ENCODE assay signal across 24 mouse cellular contexts in the genomic region with DNA sequence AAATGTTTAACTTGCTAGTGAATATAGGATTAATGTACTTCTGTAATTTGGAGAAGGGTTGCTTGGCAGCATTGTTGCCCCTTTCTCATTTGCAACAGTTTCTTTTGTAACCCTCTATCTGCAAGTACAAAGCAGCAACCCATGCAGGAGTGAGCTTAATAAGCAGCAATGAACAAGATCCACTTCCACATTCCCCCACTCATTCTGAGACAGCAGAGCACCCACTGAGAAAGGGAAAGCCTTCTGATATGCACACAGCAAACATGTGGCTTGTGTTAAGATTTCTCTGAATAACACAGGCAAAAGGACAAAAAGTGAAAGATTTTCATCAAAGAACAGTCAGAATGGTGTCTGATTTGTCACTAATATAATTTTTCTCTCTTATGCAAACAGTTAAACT.
DNase-seq lines count a peak whose midpoint lies in the region; ATAC-seq and TF ChIP-seq lines count a peak whose summit lies in the region.
"Had no signal": no experiment of that assay in that cellular context is flagged by ENCODE, and none has a peak within 500 bp of the region (broad histone marks: within the 10 kb centered on the region; RNA-seq: fewer than 3 reads in every experiment).

No protein-coding gene starts in this region.

- no peak for DNase-seq in hindbrain, embryonic 10.5 days (ENCODE audit: low spot score)
- DNase-seq in hindbrain, postnatal 0 days (ENCODE audit: low spot score), result no peak
- DNase-seq in CH12.LX (ENCODE audit: extremely low read depth), result peak; percentile 62
- DNase-seq in embryonic facial prominence, embryonic 14.5 days (ENCODE audit: low spot score), result peak; percentile 23
- peak; percentile 33 for DNase-seq in midbrain, embryonic 14.5 days
- DNase-seq in liver, embryonic 11.5 days (ENCODE audit: low spot score), result no peak
- DNase-seq in kidney, postnatal 4 days, result no peak
- DNase-seq: adrenal gland, adult 8-10 months; cerebellum, adult 18-20 months; cerebellum, postnatal 14 days; forebrain, postnatal 0 days; gastrocnemius, postnatal 14 days; heart, adult 11 months; heart, postnatal 14 days; kidney, adult 11 months; lung, adult 2 months; lung, postnatal 14 days; thymus, postnatal 14 days had no signal

- in situ Hi-C loops in CH12.LX (cut with MboI; ENCODE audit: low pct_ligation_motif_present, low pct_unique_long_range_greater_than_20kb, low sequenced_read_pairs), result no loop called here

- TF ChIP-seq EP300 in CH12.LX (IDR thresholded peaks at IDR 0.05; ENCODE audit: low read length), result no peak

- H3K4me2 ChIP-seq in hindbrain, postnatal 0 days (ENCODE audit: low read depth, low read length), result no peak overlapping the region
- H3K4me2 ChIP-seq in CH12.LX (ENCODE audit: insufficient read depth, low read depth, poor library complexity, severe bottlenecking), result no peak overlapping the region
- no peak overlapping the region for H3K4me2 ChIP-seq in embryonic facial prominence, embryonic 14.5 days (ENCODE audit: low read depth, low read length)
- no peak overlapping the region for H3K4me2 ChIP-seq in midbrain, embryonic 14.5 days (ENCODE audit: low read length)
- no peak overlapping the region for H3K4me2 ChIP-seq in liver, embryonic 11.5 days
- H3K4me2 ChIP-seq: heart, embryonic 13.5 days; limb, embryonic 12.5 days; liver, embryonic 12.5 days had no signal

- no peak for TF ChIP-seq CTCF in hindbrain, postnatal 0 days (IDR thresholded peaks at IDR 0.05; ENCODE audit: low read depth)
- TF ChIP-seq CTCF in CH12.LX (conservative IDR thresholded peaks at IDR 0.05 in 1 of 2, IDR thresholded peaks at IDR 0.05 in 1 of 2; ENCODE audit: low read depth in 2 of 2, low read length in 2 of 2), result no peak

- no peaks in the 10 kb centered on the region for H3K79me2 ChIP-seq in CH12.LX (replicated peaks; ENCODE audit: control insufficient read depth, extremely low read depth, insufficient read depth, poor library complexity, severe bottlenecking)

- no peaks in the 10 kb centered on the region for H3K9me3 ChIP-seq in hindbrain, embryonic 10.5 days
- no peaks in the 10 kb centered on the region for H3K9me3 ChIP-seq in hindbrain, postnatal 0 days (ENCODE audit: low read length)
- H3K9me3 ChIP-seq in CH12.LX (replicated peaks; ENCODE audit: low read length), result no peaks in the 10 kb centered on the region
- H3K9me3 ChIP-seq in embryonic facial prominence, embryonic 14.5 days (ENCODE audit: control insufficient read depth, low read length), result no peaks in the 10 kb centered on the region
- H3K9me3 ChIP-seq in midbrain, embryonic 14.5 days (ENCODE audit: control insufficient read depth, low read length), result no peaks in the 10 kb centered on the region
- no peaks in the 10 kb centered on the region for H3K9me3 ChIP-seq in liver, embryonic 11.5 days (ENCODE audit: control insufficient read depth, low read length)
- H3K9me3 ChIP-seq: G1E; heart, embryonic 13.5 days; limb, embryonic 12.5 days; liver, embryonic 12.5 days had no signal

- dilution Hi-C loops in CH12.LX (cut with MboI; ENCODE audit: extremely low pct_ligation_motif_present, extremely low pct_unique_long_range_greater_than_20kb, low sequenced_read_pairs), result no loop called here

- no peak overlapping the region for H3K9ac ChIP-seq in hindbrain, postnatal 0 days (replicated peaks; ENCODE audit: low read length)
- no peak overlapping the region for H3K9ac ChIP-seq in CH12.LX (ENCODE audit: insufficient read depth, low read depth)
- H3K9ac ChIP-seq in embryonic facial prominence, embryonic 14.5 days (ENCODE audit: low read depth, low read length), result 0 out of 2 replicates have a peak overlapping the region, but pooled peaks have one; percentile 34
- no peak overlapping the region for H3K9ac ChIP-seq in midbrain, embryonic 14.5 days (replicated peaks; ENCODE audit: low read length)
- H3K9ac ChIP-seq in liver, embryonic 11.5 days (ENCODE audit: low read depth, low read length), result no peak overlapping the region
- H3K9ac ChIP-seq: forebrain, postnatal 0 days; heart, embryonic 13.5 days; limb, embryonic 12.5 days; liver, embryonic 12.5 days had no signal

- no peaks in the 10 kb centered on the region for H3K27me3 ChIP-seq in hindbrain, embryonic 10.5 days (ENCODE audit: insufficient read depth, poor library complexity, severe bottlenecking)
- no peaks in the 10 kb centered on the region for H3K27me3 ChIP-seq in hindbrain, postnatal 0 days (ENCODE audit: insufficient read depth, low read length)
- no peaks in the 10 kb centered on the region for H3K27me3 ChIP-seq in CH12.LX (replicated peaks)
- no peaks in the 10 kb centered on the region for H3K27me3 ChIP-seq in embryonic facial prominence, embryonic 14.5 days (replicated peaks; ENCODE audit: control insufficient read depth, insufficient read depth, low read length)
- no peaks in the 10 kb centered on the region for H3K27me3 ChIP-seq in midbrain, embryonic 14.5 days (ENCODE audit: control insufficient read depth, insufficient read depth, low read length)
- H3K27me3 ChIP-seq in liver, embryonic 11.5 days (replicated peaks; ENCODE audit: control insufficient read depth, insufficient read depth, low read length), result no peaks in the 10 kb centered on the region
- H3K27me3 ChIP-seq: heart, embryonic 13.5 days; limb, embryonic 12.5 days; liver, embryonic 12.5 days had no signal

- H3K4me3 ChIP-seq in hindbrain, embryonic 10.5 days, result no peak overlapping the region
- no peak overlapping the region for H3K4me3 ChIP-seq in hindbrain, postnatal 0 days (ENCODE audit: low read length)
- no peak overlapping the region for H3K4me3 ChIP-seq in CH12.LX (replicated peaks in 1 of 3; ENCODE audit: low read depth in 2 of 3, low read length in 2 of 3, poor library complexity in 1 of 3)
- H3K4me3 ChIP-seq in embryonic facial prominence, embryonic 14.5 days (ENCODE audit: low read depth, low read length), result no peak overlapping the region
- no peak overlapping the region for H3K4me3 ChIP-seq in midbrain, embryonic 14.5 days (replicated peaks; ENCODE audit: low read depth, low read length)
- no peak overlapping the region for H3K4me3 ChIP-seq in liver, embryonic 11.5 days (ENCODE audit: low read depth, low read length)
- H3K4me3 ChIP-seq: heart, embryonic 13.5 days; limb, embryonic 12.5 days; liver, embryonic 12.5 days had no signal

- ATAC-seq in hindbrain, postnatal 0 days, result no peak
- no peak for ATAC-seq in embryonic facial prominence, embryonic 14.5 days (ENCODE audit: low read depth)
- ATAC-seq in midbrain, embryonic 14.5 days (ENCODE audit: low FRiP score, low TSS enrichment), result no peak
- no peak for ATAC-seq in megakaryocyte, adult 5-6 weeks (ENCODE audit: poor library complexity, severe bottlenecking)
- no peak for ATAC-seq in liver, embryonic 11.5 days (replicated peaks; ENCODE audit: low FRiP score)
- ATAC-seq: activated CD4-positive, CD25-positive, alpha-beta regulatory T cell, adult 4 months; forebrain, postnatal 0 days; liver, embryonic 12.5 days had no signal

- H3K4me1 ChIP-seq in hindbrain, embryonic 10.5 days (replicated peaks), result peaks cover 17% of the 10 kb centered on the region
- no peaks in the 10 kb centered on the region for H3K4me1 ChIP-seq in hindbrain, postnatal 0 days (ENCODE audit: insufficient read depth, low read length)
- peaks cover 2 to 29% of the 10 kb centered on the region in 2 experiments; a peak in 3 of 4 replicates for H3K4me1 ChIP-seq in CH12.LX (ENCODE audit: control insufficient read depth in 1 of 2, insufficient read depth in 2 of 2)
- no peaks in the 10 kb centered on the region; the same call in 1 of the 2 replicates for H3K4me1 ChIP-seq in embryonic facial prominence, embryonic 14.5 days (ENCODE audit: control insufficient read depth, insufficient read depth, low read length)
- peaks cover 11% of the 10 kb centered on the region; the same call in 1 of the 2 replicates for H3K4me1 ChIP-seq in midbrain, embryonic 14.5 days (ENCODE audit: control insufficient read depth, insufficient read depth, low read length)
- H3K4me1 ChIP-seq in liver, embryonic 11.5 days (replicated peaks; ENCODE audit: control insufficient read depth, insufficient read depth, low read length), result no peaks in the 10 kb centered on the region
- H3K4me1 ChIP-seq: heart, embryonic 13.5 days; liver, embryonic 12.5 days had no signal

- TF ChIP-seq POLR2A in CH12.LX (IDR thresholded peaks at IDR 0.05; ENCODE audit: low read depth, low read length), result no peak

- no peaks in the 10 kb centered on the region for H3K36me3 ChIP-seq in hindbrain, embryonic 10.5 days
- no peaks in the 10 kb centered on the region for H3K36me3 ChIP-seq in hindbrain, postnatal 0 days (ENCODE audit: insufficient read depth, low read length)
- H3K36me3 ChIP-seq in CH12.LX (replicated peaks in 1 of 2; ENCODE audit: control insufficient read depth in 1 of 2, insufficient read depth in 1 of 2, low read length in 1 of 2), result no peaks in the 10 kb centered on the region
- no peaks in the 10 kb centered on the region for H3K36me3 ChIP-seq in embryonic facial prominence, embryonic 14.5 days (ENCODE audit: control insufficient read depth, insufficient read depth, low read length)
- no peaks in the 10 kb centered on the region for H3K36me3 ChIP-seq in midbrain, embryonic 14.5 days (ENCODE audit: control insufficient read depth, insufficient read depth, low read length)
- no peaks in the 10 kb centered on the region for H3K36me3 ChIP-seq in liver, embryonic 11.5 days (ENCODE audit: control insufficient read depth, insufficient read depth, low read length)
- H3K36me3 ChIP-seq: G1E; heart, embryonic 13.5 days; limb, embryonic 12.5 days; liver, embryonic 12.5 days had no signal

- TF ChIP-seq RAD21 in CH12.LX (IDR thresholded peaks at IDR 0.05; ENCODE audit: low read depth, low read length), result no peak

- peak overlapping the region; percentile 54 for H3K27ac ChIP-seq in hindbrain, embryonic 10.5 days
- H3K27ac ChIP-seq in hindbrain, postnatal 0 days, result no peak overlapping the region
- no peak overlapping the region for H3K27ac ChIP-seq in CH12.LX (ENCODE audit: insufficient read depth, low read depth)
- 0 out of 2 replicates have a peak overlapping the region, but pooled peaks have one; percentile 28 for H3K27ac ChIP-seq in embryonic facial prominence, embryonic 14.5 days (replicated peaks; ENCODE audit: low read depth, low read length)
- H3K27ac ChIP-seq in midbrain, embryonic 14.5 days (replicated peaks; ENCODE audit: low read depth, low read length), result no peak overlapping the region
- H3K27ac ChIP-seq in liver, embryonic 11.5 days (ENCODE audit: low read depth, low read length), result no peak overlapping the region
- H3K27ac ChIP-seq: heart, embryonic 13.5 days; limb, embryonic 12.5 days; liver, embryonic 12.5 days had no signal

TF ChIP-seq in CH12.LX, 34 proteins besides CTCF, POLR2A, EP300 and RAD21:
- TF ChIP-seq ETS1 (conservative IDR thresholded peaks at IDR 0.05; ENCODE audit: low read depth, low read length) (no peak), MYC (IDR thresholded peaks at IDR 0.05; ENCODE audit: low read depth, low read length) (0 out of 2 replicates have a peak, but pooled peaks have one; percentile 12), USF2 (conservative IDR thresholded peaks at IDR 0.05; ENCODE audit: low read depth, low read length) (no peak), TBP (conservative IDR thresholded peaks at IDR 0.05; ENCODE audit: low read depth, low read length) (no peak), CHD1 (IDR thresholded peaks at IDR 0.05; ENCODE audit: low read depth, low read length) (no peak)

Comparison
In these comparisons a context has a peak if more than half of its experiments do, and no peak if none do; other contexts are left out.
1. H3K27ac ChIP-seq: peak in hindbrain, embryonic 10.5 days (single experiment) and embryonic facial prominence, embryonic 14.5 days (single experiment); none in hindbrain, postnatal 0 days (single experiment), CH12.LX (single experiment), midbrain, embryonic 14.5 days (single experiment) and liver, embryonic 11.5 days (single experiment).
2. DNase-seq: peak in CH12.LX (single experiment), embryonic facial prominence, embryonic 14.5 days (single experiment) and midbrain, embryonic 14.5 days (single experiment); none in hindbrain, embryonic 10.5 days (single experiment), hindbrain, postnatal 0 days (single experiment), liver, embryonic 11.5 days (single experiment) and kidney, postnatal 4 days (0 of 2).